Mouse (Mus musculus): ENCODE data around the gene Syk. TPM values are rescaled to one million over a fixed set of nuclear protein-coding genes. Genes with fewer than 3 reads are reported as not detected.

Gene Syk
- polyA plus RNA-seq (2017; shearing (Covaris generic)), result 1 to 10 TPM in 1 of 2 experiments, under 1 TPM in 1; 0.20 to 2.4 TPM

- ATAC-seq, result peak; percentile 29
Observed at GRCm38 (mm10) chr13:52582878-52583661, at the start of gene Syk. Gene Syk, plus strand, starts transcription at chr13:52583173.

- no peak for ATAC-seq
Observed at GRCm38 (mm10) chr13:52533644-52534043, 49.3 kb upstream of the Syk start.

GRCm38 (mm10) chr13:52535542-52535941, 47.4 kb upstream of the Syk start:
- no peak for ATAC-seq

- no peak for ATAC-seq
Observed at GRCm38 (mm10) chr13:52537754-52538587, 45.0 kb upstream of the Syk start.

- ATAC-seq, result no peak
Observed at GRCm38 (mm10) chr13:52538588-52539116, 44.3 kb upstream of the Syk start.

GRCm38 (mm10) chr13:52539461-52539860, 43.5 kb upstream of the Syk start:
- no peak for ATAC-seq

- ATAC-seq, result no peak
Observed at GRCm38 (mm10) chr13:52541385-52542035, 41.5 kb upstream of the Syk start.

- ATAC-seq, result no peak
Observed at GRCm38 (mm10) chr13:52542036-52542526, 40.9 kb upstream of the Syk start.

GRCm38 (mm10) chr13:52542636-52543035, 40.3 kb upstream of the Syk start:
- ATAC-seq, result no peak

- no peak for ATAC-seq
Observed at GRCm38 (mm10) chr13:52546288-52546687, 36.7 kb upstream of the Syk start.

GRCm38 (mm10) chr13:52550690-52551193, 32.2 kb upstream of the Syk start:
- ATAC-seq, result no peak

GRCm38 (mm10) chr13:52551275-52551674, 31.7 kb upstream of the Syk start:
- ATAC-seq, result no peak

- no peak for ATAC-seq
Observed at GRCm38 (mm10) chr13:52552822-52553477, 30.0 kb upstream of the Syk start.

- no peak for ATAC-seq
Observed at GRCm38 (mm10) chr13:52554722-52555121, 28.3 kb upstream of the Syk start.

- no peak for ATAC-seq
Observed at GRCm38 (mm10) chr13:52557421-52557820, 25.6 kb upstream of the Syk start.

- ATAC-seq, result no peak
Observed at GRCm38 (mm10) chr13:52561367-52562165, 21.4 kb upstream of the Syk start.

GRCm38 (mm10) chr13:52562166-52562571, 20.8 kb upstream of the Syk start:
- ATAC-seq, result no peak

GRCm38 (mm10) chr13:52565103-52565739, 17.8 kb upstream of the Syk start:
- no peak for ATAC-seq

- ATAC-seq, result no peak
Observed at GRCm38 (mm10) chr13:52566188-52566760, 16.7 kb upstream of the Syk start.

- no peak for ATAC-seq
Observed at GRCm38 (mm10) chr13:52566777-52567176, 16.2 kb upstream of the Syk start.
